Mouse (Mus musculus) bone marrow macrophage, adult 2 months (primary cell): ENCODE measurements around the gene Mill2.

Experiments
- CTCF ChIP-seq: IDR thresholded peaks from 2 replicates; pipeline ENCODE4 v1.5.1; 2012; ENCODE audit warnings: low read depth, mild to moderate bottlenecking, low read length, moderate library complexity
- POLR2A ChIP-seq: IDR thresholded peaks from 2 replicates; pipeline ENCODE4 v1.6.1; 2012; ENCODE audit warnings: mild to moderate bottlenecking, low read depth, low read length, borderline replicate concordance

DNA sequence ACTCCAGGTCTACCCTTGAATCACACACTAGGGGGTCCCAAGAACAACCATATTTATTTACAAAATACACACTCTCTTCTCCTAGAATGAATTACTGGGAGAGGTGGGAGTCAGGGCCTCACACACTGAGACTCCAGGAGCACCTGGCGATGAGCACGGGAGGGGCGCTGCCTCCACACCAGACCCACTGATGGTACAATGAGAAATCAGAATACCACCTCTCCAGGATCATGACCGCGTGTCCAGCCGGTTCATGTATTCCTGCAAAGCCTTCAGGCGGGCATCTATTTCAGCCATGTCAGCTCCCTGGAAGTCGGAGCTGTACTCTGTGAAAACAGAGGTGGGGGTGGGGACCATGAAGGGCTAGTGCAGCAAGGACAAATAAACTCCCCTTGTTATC lies 51.1 kb downstream of the Mill2 start:
- TF ChIP-seq CTCF (no peak), POLR2A (no peak)
